Mouse (Mus musculus): ENCODE measurements around the gene Rps13.

- TF ChIP-seq CTCF (IDR thresholded peaks at IDR 0.05; ENCODE audit: insufficient read depth, low read length) (no peak), POLR2A (IDR thresholded peaks at IDR 0.05; ENCODE audit: borderline replicate concordance, extremely low read depth, low read depth, low read length) (no peak)
These were observed 4.1 kb downstream of the Rps13 start for GRCm38 (mm10) chr7:116329858-116330257.

All from lung, adult 2 months (tissue).